Mouse (Mus musculus) thymus, postnatal 10 days (tissue): ENCODE results near the gene Gm15155.
"Not testable (repeated sequence)": the region's sequence is repeated elsewhere in the genome, so short reads cannot be mapped to it uniquely, and the experiment has no call there.

Source experiments
- DNase-seq, 2 experiments: peaks; one replicate each; pipeline ENCODE4 v3.0.0; 2021; ENCODE audit warnings: low spot score in 2 of 2

Gene Gm15155

DNA sequence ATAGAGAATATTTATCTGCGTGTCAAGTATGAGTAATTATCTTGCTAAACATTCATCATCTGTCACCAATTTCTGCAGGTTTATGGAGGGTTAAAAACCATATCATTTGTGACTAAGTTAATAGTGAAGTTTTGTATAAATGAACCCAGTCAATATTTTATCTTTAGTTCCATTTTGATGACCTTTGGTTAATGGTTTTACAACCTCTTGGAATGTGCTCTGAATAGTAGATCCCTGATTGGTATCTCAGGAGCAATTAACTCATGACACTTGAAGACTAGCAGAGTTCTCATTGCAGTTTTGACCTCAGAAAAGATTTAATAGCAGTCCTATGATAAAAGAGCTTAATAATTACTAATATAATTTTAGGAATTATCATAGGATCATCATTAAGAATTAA lies 385.2 kb downstream of the Gm15155 start:
- no peak for DNase-seq

DNA sequence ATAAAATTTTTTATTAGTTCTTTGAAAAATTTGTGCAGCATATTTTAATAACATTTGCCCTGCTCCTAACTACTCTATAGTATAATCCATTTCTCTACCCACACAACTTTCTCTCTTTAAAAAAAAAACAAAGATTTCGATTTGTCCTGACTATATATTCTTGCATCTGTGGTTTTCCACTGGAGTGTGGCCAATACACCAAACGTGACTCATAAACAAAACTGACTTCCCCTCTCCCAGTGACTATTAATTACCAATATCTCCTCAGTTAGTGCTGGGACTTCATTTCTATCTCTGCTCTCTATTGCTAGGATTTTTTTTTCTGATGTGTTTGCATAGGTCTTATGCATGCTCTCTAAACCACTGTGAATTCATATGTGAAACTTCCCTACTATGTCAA lies 531.2 kb downstream of the Gm15155 start:
- DNase-seq: no peak

DNA sequence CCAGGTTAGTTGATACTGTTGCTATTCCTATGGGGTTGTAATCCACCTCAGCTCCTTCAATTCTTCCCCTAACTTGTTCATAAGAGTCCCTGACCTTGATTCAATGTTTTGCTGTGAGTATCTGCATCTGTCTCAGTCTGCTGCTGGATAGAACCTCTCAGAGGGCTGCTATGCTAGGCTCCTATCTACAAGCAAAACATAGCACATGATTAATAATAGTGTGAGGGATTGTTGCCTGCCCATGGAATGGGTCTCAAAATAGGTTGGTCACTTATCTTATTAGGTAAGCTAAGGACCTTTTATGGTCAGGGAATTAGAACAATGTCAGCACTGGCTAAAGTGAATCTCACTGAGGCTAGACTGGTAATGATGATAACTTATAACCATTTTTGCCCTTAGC lies 547.0 kb downstream of the Gm15155 start:
- DNase-seq: no peak

DNA sequence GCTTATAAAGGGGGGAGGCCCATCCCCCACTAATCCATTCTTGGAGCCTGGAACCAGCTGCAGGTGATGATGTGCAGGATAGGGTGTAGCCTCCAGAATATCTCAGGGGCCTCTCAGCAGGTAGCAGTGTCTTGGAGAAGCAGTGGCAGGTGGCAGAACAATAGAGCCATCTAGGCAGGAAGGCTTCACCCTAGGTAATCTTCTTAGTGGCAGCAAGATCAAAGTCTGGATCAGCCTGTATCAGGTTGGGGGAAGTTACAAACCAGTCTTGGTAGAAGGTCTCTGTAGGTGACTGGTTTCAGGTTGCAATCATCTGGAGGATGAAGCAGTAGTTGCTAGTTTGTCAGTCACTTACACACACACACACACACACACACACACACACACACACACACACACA lies 679.3 kb downstream of the Gm15155 start:
- not testable (repeated sequence) for DNase-seq
